Mouse (Mus musculus): ENCODE measurements around the gene Tex37. TPM values are rescaled to one million over a fixed set of nuclear protein-coding genes. Genes with fewer than 3 reads are reported as not detected.

Gene Tex37
- total RNA-seq, 1 experiment from 2014 or later: not detected

GRCm38 (mm10) chr6:70898166-70898565 is 20.6 kb downstream of the Tex37 start:
- no peak for ATAC-seq (replicated peaks; ENCODE audit: low read depth, poor library complexity, severe bottlenecking)

- no peak for ATAC-seq (replicated peaks; ENCODE audit: low read depth, poor library complexity, severe bottlenecking)
Observed at GRCm38 (mm10) chr6:70887993-70888392, 30.7 kb downstream of the Tex37 start.

GRCm38 (mm10) chr6:70880714-70881304 is 37.9 kb downstream of the Tex37 start:
- ATAC-seq (replicated peaks; ENCODE audit: low read depth, poor library complexity, severe bottlenecking): peak; percentile 93

- ATAC-seq (replicated peaks; ENCODE audit: low read depth, poor library complexity, severe bottlenecking): no peak
Observed at GRCm38 (mm10) chr6:70875017-70875416, 43.7 kb downstream of the Tex37 start.

DNA sequence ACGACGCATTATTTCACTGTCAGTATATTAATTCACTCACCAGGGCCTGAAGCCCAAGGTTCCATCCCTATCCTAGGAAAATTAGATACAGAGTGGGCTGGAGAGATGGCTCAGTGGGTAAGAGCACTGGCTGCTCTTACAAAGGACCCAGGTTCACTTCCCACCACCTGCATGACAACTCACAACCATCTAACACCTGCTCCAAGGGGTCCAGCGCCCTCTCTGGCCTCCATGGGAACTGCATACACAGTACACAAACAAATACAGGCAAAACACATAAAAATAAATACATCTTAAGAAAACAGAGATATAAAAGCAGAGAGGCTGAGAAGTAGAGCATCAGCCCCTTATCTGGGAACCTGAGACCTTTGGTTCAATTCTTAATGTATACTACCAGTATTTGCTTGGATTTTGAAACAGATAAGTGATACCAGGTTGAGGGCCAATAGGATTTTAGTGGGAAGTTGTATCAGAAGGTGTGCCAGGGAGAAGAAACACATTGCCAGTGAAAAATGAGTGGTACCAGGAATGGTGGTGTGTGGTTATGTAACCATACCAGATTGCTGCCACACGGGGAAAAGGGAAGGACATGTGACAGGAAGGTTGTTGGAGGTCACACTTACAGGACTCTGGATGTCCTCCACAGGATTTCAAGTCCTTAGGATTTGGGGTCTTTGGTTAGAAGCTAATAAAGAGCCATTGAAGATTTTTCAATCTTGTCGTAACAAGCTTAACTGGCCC is 44.5 kb downstream of the Tex37 start:
- ATAC-seq (replicated peaks; ENCODE audit: low read depth, poor library complexity, severe bottlenecking): no peak

- ATAC-seq (replicated peaks; ENCODE audit: low read depth, poor library complexity, severe bottlenecking): no peak
Observed at GRCm38 (mm10) chr6:70872570-70872969, 46.2 kb downstream of the Tex37 start.

DNA sequence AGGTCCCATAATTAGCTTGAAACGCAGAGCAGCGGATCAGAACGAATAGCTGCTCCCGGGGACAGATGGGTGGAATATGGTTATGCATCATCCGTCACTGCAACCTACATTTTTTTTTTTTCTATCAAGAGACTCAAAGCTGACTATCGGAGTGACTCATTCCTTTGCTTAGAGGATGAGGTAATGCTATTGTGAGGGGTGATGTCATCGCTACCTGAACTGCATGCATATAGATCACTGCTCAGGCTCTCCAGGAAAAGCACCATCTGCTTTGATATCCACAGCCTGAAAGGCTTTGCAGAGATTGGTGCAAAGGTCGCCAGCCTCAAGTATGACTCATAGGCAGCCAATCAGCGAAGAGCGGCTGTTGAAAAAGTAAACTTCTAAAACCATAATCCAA is 46.6 kb downstream of the Tex37 start:
- ATAC-seq (replicated peaks; ENCODE audit: low read depth, poor library complexity, severe bottlenecking): no peak

- peak; percentile 70 for ATAC-seq (replicated peaks; ENCODE audit: low read depth, poor library complexity, severe bottlenecking)
Observed at GRCm38 (mm10) chr6:70871511-70871980, 47.2 kb downstream of the Tex37 start.

GRCm38 (mm10) chr6:70867297-70867696 is 51.4 kb downstream of the Tex37 start:
- no peak for ATAC-seq (replicated peaks; ENCODE audit: low read depth, poor library complexity, severe bottlenecking)

GRCm38 (mm10) chr6:70866761-70867160 is 52.0 kb downstream of the Tex37 start:
- ATAC-seq (replicated peaks; ENCODE audit: low read depth, poor library complexity, severe bottlenecking): no peak

GRCm38 (mm10) chr6:70864285-70864684 is 54.4 kb downstream of the Tex37 start:
- peak; percentile 45; the same call in 1 of the 2 replicates for ATAC-seq (replicated peaks; ENCODE audit: low read depth, poor library complexity, severe bottlenecking)

Other genes starting within 250 kb of the Tex37 start
- 143 and 145 TPM in 2 replicates for gene Rpia, start 126.7 kb downstream of the Tex37 start, total RNA-seq (2017)
- 14.5 and 15.1 TPM in 2 replicates for gene Eif2ak3, start 74.4 kb downstream of the Tex37 start, total RNA-seq (2017)
- gene Foxi3, start 37.6 kb upstream of the Tex37 start, total RNA-seq (2017): not detected in 2 replicates
- gene Thnsl2, start 225.5 kb upstream of the Tex37 start, total RNA-seq (2017): 0.14 and 0.29 TPM in 2 replicates

Measured in common myeloid progenitor, adult 5-6 weeks (primary cell).